Mouse (Mus musculus) natural killer cell, adult 2 months (primary cell): ENCODE measurements around the gene Rnf207.

Experiments
- DNase-seq, 2 experiments: peaks; one replicate each; pipeline ENCODE4 v3.0.0; 2022; ENCODE audit warnings: low spot score in 2 of 2

Gene Rnf207

GRCm38 (mm10) chr4:152328691-152329090 lies 9.9 kb upstream of the Rnf207 start:
- DNase-seq = peak; percentile 26 to 53

- DNase-seq = no peak
These were observed 7.8 kb upstream of the Rnf207 start for GRCm38 (mm10) chr4:152326543-152326942.

- peak; percentile 95 to 96 for DNase-seq
These were observed 7.0 kb upstream of the Rnf207 start, which contains the start of gene Rpl22 for GRCm38 (mm10) chr4:152325574-152326411. Rpl22 (plus strand) TSS chr4:152325742.

GRCm38 (mm10) chr4:152324641-152325562 lies 6.1 kb upstream of the Rnf207 start:
- no peak for DNase-seq

- no peak for DNase-seq
These were observed 2.7 kb upstream of the Rnf207 start for GRCm38 (mm10) chr4:152321464-152321863.

GRCm38 (mm10) chr4:152317631-152318033 lies 1.2 kb downstream of the Rnf207 start:
- no peak for DNase-seq

GRCm38 (mm10) chr4:152315498-152316213 lies 3.1 kb downstream of the Rnf207 start:
- DNase-seq = no peak

GRCm38 (mm10) chr4:152313934-152314333 lies 4.9 kb downstream of the Rnf207 start:
- no peak for DNase-seq

- DNase-seq = no peak
These were observed 5.6 kb downstream of the Rnf207 start for GRCm38 (mm10) chr4:152313211-152313632.

GRCm38 (mm10) chr4:152312186-152312585 lies 6.6 kb downstream of the Rnf207 start:
- DNase-seq = no peak

- no peak for DNase-seq
These were observed 11.3 kb downstream of the Rnf207 start for GRCm38 (mm10) chr4:152307542-152307941.

- DNase-seq = no peak
These were observed 12.8 kb downstream of the Rnf207 start for GRCm38 (mm10) chr4:152305991-152306390.

GRCm38 (mm10) chr4:152304685-152305084 lies 14.1 kb downstream of the Rnf207 start:
- no peak for DNase-seq

- DNase-seq = no peak
These were observed 15.6 kb downstream of the Rnf207 start for GRCm38 (mm10) chr4:152303172-152303571.

GRCm38 (mm10) chr4:152302012-152302411 lies 16.8 kb downstream of the Rnf207 start:
- no peak for DNase-seq

GRCm38 (mm10) chr4:152300375-152300774 lies 18.4 kb downstream of the Rnf207 start:
- DNase-seq = no peak

GRCm38 (mm10) chr4:152298836-152299235 lies 20.0 kb downstream of the Rnf207 start:
- no peak for DNase-seq

GRCm38 (mm10) chr4:152296874-152297861 lies 21.6 kb downstream of the Rnf207 start, which contains the start of gene Icmt:
Icmt (plus strand) TSS chr4:152297227.
- DNase-seq = peak; percentile 99 to 100

- DNase-seq = no peak
These were observed 22.4 kb downstream of the Rnf207 start for GRCm38 (mm10) chr4:152296371-152296770.

GRCm38 (mm10) chr4:152295916-152296315 lies 22.9 kb downstream of the Rnf207 start:
- DNase-seq = no peak
